Mouse (Mus musculus): ENCODE results near the gene Polh. TPM values are rescaled to one million over a fixed set of nuclear protein-coding genes. Genes with fewer than 3 reads are reported as not detected.

Polh gene
- total and polyA plus RNA-seq, 2 experiments from 2014 or later, result 4.2 to 9.6 TPM

DNA sequence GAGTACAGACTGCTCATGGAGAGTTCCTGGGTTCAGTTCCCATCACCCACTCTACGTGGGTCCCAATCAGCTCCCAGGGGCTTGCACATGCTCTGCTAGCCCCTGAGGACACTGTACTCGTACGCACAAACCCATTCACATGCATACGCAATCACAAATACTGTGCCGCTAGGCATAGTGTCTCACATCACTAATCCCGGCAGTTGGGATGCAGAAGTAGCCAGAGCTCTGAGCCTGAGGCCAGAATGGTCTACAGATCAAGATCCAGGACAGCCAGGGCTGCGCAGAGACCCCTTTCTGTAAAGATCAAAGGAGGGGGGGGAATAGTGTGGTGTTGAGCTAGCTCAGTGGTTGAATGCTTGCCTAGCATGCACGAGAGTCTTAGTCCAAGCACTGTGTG, 45.3 kb downstream of the Polh start:
- H3K9ac ChIP-seq (replicated peaks; ENCODE audit: low read length, poor library complexity, severe bottlenecking), result no peak overlapping the region
- no peak for TF ChIP-seq CTCF (IDR thresholded peaks at IDR 0.05)
- H3K36me3 ChIP-seq (ENCODE audit: insufficient read depth, low read length), result no peaks in the 10 kb centered on the region
- no peaks in the 10 kb centered on the region for H3K9me3 ChIP-seq (ENCODE audit: low read length)
- H3K27ac ChIP-seq (ENCODE audit: low read depth, low read length), result no peak overlapping the region
- no peak overlapping the region for H3K4me2 ChIP-seq (ENCODE audit: low read depth, low read length, poor library complexity, severe bottlenecking)
- DNase-seq (ENCODE audit: low spot score) (no peak), ATAC-seq (ENCODE audit: low FRiP score) (no peak)
- no peaks in the 10 kb centered on the region for H3K27me3 ChIP-seq (ENCODE audit: insufficient read depth, low read length)
- 84% methylated on average over 8 of the region's 8 CpGs for WGBS
- H3K4me1 ChIP-seq (ENCODE audit: insufficient read depth, low read length), result peaks cover 6% of the 10 kb centered on the region; the same call in 1 of the 2 replicates
- no peak overlapping the region for H3K4me3 ChIP-seq (ENCODE audit: low read depth, low read length)

DNA sequence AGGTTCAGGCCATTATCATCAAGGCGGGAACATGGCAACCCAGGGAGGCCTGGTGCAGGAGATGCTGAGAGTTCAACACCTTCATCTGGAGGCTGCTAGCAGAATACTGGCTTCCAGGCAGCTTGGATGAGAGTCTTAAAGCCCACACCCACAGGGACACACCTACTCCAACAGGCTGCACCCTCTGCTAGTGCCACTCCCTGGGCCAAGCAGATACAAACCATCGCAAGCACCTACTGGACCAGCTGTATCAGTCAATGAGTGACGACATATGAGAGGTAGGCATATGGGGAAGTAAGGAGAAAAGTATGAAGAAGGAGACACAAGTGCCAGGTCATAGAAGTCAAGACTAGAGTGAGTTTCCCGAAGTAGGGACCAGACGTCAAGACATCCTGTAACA, 45.8 kb downstream of the Polh start:
- no peak for DNase-seq (ENCODE audit: low spot score)
- Histone ChIP-seq H3K4me3 (ENCODE audit: low read depth, low read length) (no peak overlapping the region), H3K4me1 (ENCODE audit: insufficient read depth, low read length) (peaks cover 6% of the 10 kb centered on the region; the same call in 1 of the 2 replicates), H3K36me3 (ENCODE audit: insufficient read depth, low read length) (no peaks in the 10 kb centered on the region), H3K27me3 (ENCODE audit: insufficient read depth, low read length) (no peaks in the 10 kb centered on the region), H3K9ac (replicated peaks; ENCODE audit: low read length, poor library complexity, severe bottlenecking) (no peak overlapping the region), H3K27ac (ENCODE audit: low read depth, low read length) (no peak overlapping the region), H3K4me2 (ENCODE audit: low read depth, low read length, poor library complexity, severe bottlenecking) (no peak overlapping the region), H3K9me3 (ENCODE audit: low read length) (no peaks in the 10 kb centered on the region)
- ATAC-seq (ENCODE audit: low FRiP score), result no peak
- 87% methylated on average over 5 of the region's 5 CpGs for WGBS
- TF ChIP-seq CTCF (IDR thresholded peaks at IDR 0.05), result no peak

DNA sequence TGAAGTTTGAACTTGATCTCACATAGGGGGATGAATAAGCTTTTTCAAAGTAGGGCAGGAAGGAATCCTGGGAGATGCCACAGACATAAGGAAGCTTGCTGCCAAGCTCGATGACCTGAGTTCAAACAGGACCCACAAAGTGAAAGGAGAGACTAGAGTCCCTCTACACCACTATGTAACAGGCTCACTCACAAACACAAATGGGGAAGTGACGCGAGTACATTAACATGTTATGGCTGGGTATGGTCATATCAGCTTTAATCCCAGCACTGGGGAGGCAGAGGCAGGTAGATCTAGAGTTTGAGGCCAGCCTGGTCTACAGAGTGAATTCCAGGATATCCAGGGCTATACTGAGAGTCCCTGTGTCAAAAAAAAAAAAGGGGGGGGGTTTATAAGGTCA, 48.1 kb downstream of the Polh start:
- no peak overlapping the region for H3K4me2 ChIP-seq (ENCODE audit: low read depth, low read length, poor library complexity, severe bottlenecking)
- no peaks in the 10 kb centered on the region for H3K36me3 ChIP-seq (ENCODE audit: insufficient read depth, low read length)
- no peak for TF ChIP-seq CTCF (IDR thresholded peaks at IDR 0.05)
- H3K4me1 ChIP-seq (ENCODE audit: insufficient read depth, low read length), result peaks cover 6% of the 10 kb centered on the region; the same call in 1 of the 2 replicates
- H3K9ac ChIP-seq (replicated peaks; ENCODE audit: low read length, poor library complexity, severe bottlenecking), result no peak overlapping the region
- DNase-seq (ENCODE audit: low spot score) (no peak), ATAC-seq (ENCODE audit: low FRiP score) (no peak)
- H3K4me3 ChIP-seq (ENCODE audit: low read depth, low read length), result no peak overlapping the region
- no peaks in the 10 kb centered on the region for H3K9me3 ChIP-seq (ENCODE audit: low read length)
- H3K27ac ChIP-seq (ENCODE audit: low read depth, low read length), result no peak overlapping the region
- H3K27me3 ChIP-seq (ENCODE audit: insufficient read depth, low read length), result no peaks in the 10 kb centered on the region
- WGBS, result 94% methylated on average over 3 of the region's 3 CpGs

DNA sequence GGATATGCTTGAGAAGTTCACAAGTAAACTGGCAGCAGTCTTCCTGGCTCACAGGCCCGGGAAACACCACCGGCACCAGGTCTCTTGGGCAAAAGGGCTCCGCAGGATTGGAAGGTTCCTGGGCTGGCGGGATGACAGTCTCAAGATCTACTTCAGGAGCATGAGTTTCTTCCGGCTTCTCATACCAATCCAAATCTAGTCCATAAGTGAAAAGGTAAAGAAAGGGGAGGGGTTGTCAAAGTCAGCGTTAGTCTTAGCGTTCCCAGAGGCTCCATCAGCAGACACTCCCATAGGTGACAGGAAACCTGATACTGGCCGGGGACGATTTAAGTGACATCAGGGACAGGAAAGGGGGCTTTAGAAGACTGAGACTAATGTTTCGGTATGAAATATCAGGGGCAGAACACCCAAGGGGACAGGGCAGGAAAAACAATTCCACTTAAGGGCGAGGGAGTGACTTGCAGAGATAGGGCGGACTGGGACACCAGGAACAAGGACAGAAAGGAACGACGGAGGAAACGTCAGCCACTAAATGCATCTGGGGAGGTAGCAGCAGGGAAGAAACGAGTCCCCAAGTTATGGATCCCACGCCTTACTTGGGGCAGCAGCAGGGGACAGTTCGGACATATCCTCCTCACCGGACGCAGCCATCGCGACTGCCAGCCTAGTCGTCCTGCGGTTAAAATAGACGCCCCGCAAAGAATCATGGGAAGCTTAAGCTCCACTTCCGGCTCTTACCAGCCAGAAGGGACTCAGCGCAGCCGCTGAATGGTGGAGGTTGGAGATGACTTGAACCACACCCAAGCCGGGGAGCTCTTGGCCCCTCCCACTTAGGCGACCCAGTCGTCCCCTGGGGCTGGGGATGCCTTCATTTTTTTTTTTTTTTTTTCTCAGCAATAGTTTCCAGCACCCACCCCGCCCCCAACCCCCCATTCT, 49.3 kb downstream of the Polh start, which contains the start of gene Mad2l1bp:
TSS of gene Mad2l1bp (minus strand) at position 707 of the 936 bp plus-strand sequence.
- DNase-seq (ENCODE audit: low spot score) (peak; percentile 96), ATAC-seq (ENCODE audit: low FRiP score) (peak; percentile 89)
- H3K9me3 ChIP-seq (ENCODE audit: low read length), result no peaks in the 10 kb centered on the region
- no peaks in the 10 kb centered on the region for H3K27me3 ChIP-seq (ENCODE audit: insufficient read depth, low read length)
- 6% methylated on average over 33 of the region's 33 CpGs for WGBS
- peaks cover 6% of the 10 kb centered on the region; the same call in 1 of the 2 replicates for H3K4me1 ChIP-seq (ENCODE audit: insufficient read depth, low read length)
- no peak for TF ChIP-seq CTCF (IDR thresholded peaks at IDR 0.05)
- H3K27ac ChIP-seq (ENCODE audit: low read depth, low read length), result peak within 1 kb of the TSS; percentile 57
- H3K4me3 ChIP-seq (ENCODE audit: low read depth, low read length), result peak within 1 kb of the TSS; percentile 59
- H3K36me3 ChIP-seq (ENCODE audit: insufficient read depth, low read length), result peaks cover 4% of the 10 kb centered on the region; the same call in 1 of the 2 replicates
- peak within 1 kb of the TSS; percentile 62 for H3K9ac ChIP-seq (replicated peaks; ENCODE audit: low read length, poor library complexity, severe bottlenecking)
- H3K4me2 ChIP-seq (ENCODE audit: low read depth, low read length, poor library complexity, severe bottlenecking), result peak within 1 kb of the TSS; percentile 95

DNA sequence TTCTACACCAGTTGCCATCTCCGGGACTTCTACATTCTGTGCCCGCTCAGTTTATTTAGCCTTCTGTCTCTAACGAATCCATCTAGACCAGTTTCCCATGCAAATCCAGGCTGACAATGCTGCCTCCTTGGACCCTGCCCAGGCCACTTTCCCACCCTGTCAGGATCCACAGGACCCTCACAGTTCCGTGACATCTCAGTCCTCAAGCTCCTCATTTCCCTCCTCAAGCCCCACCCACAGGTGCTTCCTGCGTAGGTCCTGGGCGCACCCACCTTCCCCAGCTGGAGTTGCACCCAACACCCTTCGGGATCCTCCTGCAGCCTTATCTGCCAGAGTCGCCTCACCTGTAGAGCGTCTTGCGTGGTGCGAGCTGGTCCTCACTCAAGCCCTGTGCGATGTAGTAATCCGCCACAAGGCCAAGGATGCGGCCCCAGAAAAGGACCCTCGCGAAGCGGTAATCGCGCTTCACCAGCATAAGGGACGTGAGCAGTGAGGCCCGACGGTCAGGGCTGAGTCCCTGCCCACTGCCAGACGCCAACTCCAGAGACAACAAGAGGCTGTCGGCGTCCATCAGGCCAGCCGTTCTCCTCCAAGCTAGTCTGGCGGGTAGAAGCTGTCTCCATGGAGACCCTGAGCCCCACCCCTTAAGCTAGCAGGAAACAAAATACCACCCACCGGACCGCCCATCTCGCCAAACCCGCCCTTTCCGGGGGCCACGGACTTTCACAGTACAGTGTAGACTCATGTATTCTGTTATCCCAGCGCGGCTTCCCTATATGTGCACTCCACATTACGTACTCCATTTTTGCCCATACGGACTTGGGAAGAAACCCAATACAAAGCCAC, 58.6 kb downstream of the Polh start, which contains the start of gene Rsph9:
TSS of gene Rsph9 (minus strand) at position 639 of the 846 bp plus-strand sequence.
- ATAC-seq (ENCODE audit: low FRiP score) (peak; percentile 91), DNase-seq (ENCODE audit: low spot score) (peak; percentile 91)
- peaks cover 9% of the 10 kb centered on the region; the same call in 1 of the 2 replicates for H3K4me1 ChIP-seq (ENCODE audit: insufficient read depth, low read length)
- peak within 1 kb of the TSS; percentile 63 for H3K27ac ChIP-seq (ENCODE audit: low read depth, low read length)
- H3K4me3 ChIP-seq (ENCODE audit: low read depth, low read length), result peak within 1 kb of the TSS; percentile 50
- WGBS, result 4% methylated on average over 37 of the region's 37 CpGs
- H3K27me3 ChIP-seq (ENCODE audit: insufficient read depth, low read length), result no peaks in the 10 kb centered on the region
- peak within 1 kb of the TSS; percentile 79 for H3K4me2 ChIP-seq (ENCODE audit: low read depth, low read length, poor library complexity, severe bottlenecking)
- H3K9me3 ChIP-seq (ENCODE audit: low read length), result no peaks in the 10 kb centered on the region
- no peak for TF ChIP-seq CTCF (IDR thresholded peaks at IDR 0.05)
- peak within 1 kb of the TSS; percentile 66 for H3K9ac ChIP-seq (replicated peaks; ENCODE audit: low read length, poor library complexity, severe bottlenecking)
- H3K36me3 ChIP-seq (ENCODE audit: insufficient read depth, low read length), result peaks cover 15% of the 10 kb centered on the region
